Mouse (Mus musculus) left cerebral cortex, postnatal 4 days (tissue): Measurements from ENCODE around the gene Col25a1. TPM values are rescaled to one million over a fixed set of nuclear protein-coding genes. Genes with fewer than 3 reads are reported as not detected.

Source experiments
- DNase-seq: peaks from one replicate; pipeline ENCODE4 v3.0.0-alpha.2; 2022
- intact Hi-C: fragments of 180-260 bp; cut with DNase I; formaldehyde crosslinking; loops from one replicate; pipeline ENCODE4 v1.15.1; 2025
- total RNA-seq, 2 experiments: library from RNA; stranded (reverse); gene quantifications; 2 replicates each; pipeline ENCODE4 v1.2.3; 2021

The Col25a1 gene
- total RNA-seq, 2 experiments from 2014 or later, result 13.0 to 15.9 TPM

- DNase-seq, result no peak
These were observed 28.6 kb downstream of the Col25a1 start for GRCm38 (mm10) chr3:130159906-130160305.

GRCm38 (mm10) chr3:130160902-130161301, 29.6 kb downstream of the Col25a1 start:
- DNase-seq, result no peak
- intact Hi-C loops, result no loop called here

More at GRCm38 (mm10) chr3:130159906-130160305, 28.6 kb downstream of the Col25a1 start:
- intact Hi-C loops, result no loop called here

GRCm38 (mm10) chr3:130161323-130161917, 30.1 kb downstream of the Col25a1 start:
- no peak for DNase-seq
- intact Hi-C loops, result no loop called here

GRCm38 (mm10) chr3:130166875-130167274, 35.6 kb downstream of the Col25a1 start:
- intact Hi-C loops, result no loop called here
- DNase-seq, result no peak

- intact Hi-C loops, result no loop called here
- DNase-seq, result no peak
These were observed 41.5 kb downstream of the Col25a1 start for GRCm38 (mm10) chr3:130172764-130173163.

GRCm38 (mm10) chr3:130180181-130180940, 49.1 kb downstream of the Col25a1 start:
- intact Hi-C loops, result loop anchor here (5.0 kb wide), 1 partner anchor 392 kb away; no protein-coding TSS in a partner anchor
- peak; percentile 75 for DNase-seq

GRCm38 (mm10) chr3:130180964-130181590, 49.8 kb downstream of the Col25a1 start:
- peak; percentile 16 for DNase-seq

GRCm38 (mm10) chr3:130181591-130181980, 50.3 kb downstream of the Col25a1 start:
- intact Hi-C loops, result loop anchor here (5.0 kb wide), 1 partner anchor 391 kb away; no protein-coding TSS in a partner anchor
- DNase-seq, result no peak

More at GRCm38 (mm10) chr3:130180964-130181590, 49.8 kb downstream of the Col25a1 start:
- intact Hi-C loops, result loop anchor here (5.0 kb wide), 1 partner anchor 391 kb away; no protein-coding TSS in a partner anchor

GRCm38 (mm10) chr3:130182450-130182849, 51.1 kb downstream of the Col25a1 start:
- intact Hi-C loops, result loop anchor here (5.0 kb wide), 1 partner anchor 390 kb away; no protein-coding TSS in a partner anchor
- no peak for DNase-seq

- no peak for DNase-seq
- intact Hi-C loops, result loop anchor here (5.0 kb wide), 1 partner anchor 507 kb away; no protein-coding TSS in a partner anchor
These were observed 53.8 kb downstream of the Col25a1 start for GRCm38 (mm10) chr3:130185111-130185510.

GRCm38 (mm10) chr3:130187588-130187987, 56.3 kb downstream of the Col25a1 start:
- DNase-seq, result no peak
- intact Hi-C loops, result loop anchor here (5.0 kb wide), 1 partner anchor 505 kb away; no protein-coding TSS in a partner anchor

GRCm38 (mm10) chr3:130193450-130193849, 62.1 kb downstream of the Col25a1 start:
- DNase-seq, result no peak
- intact Hi-C loops, result no loop called here

GRCm38 (mm10) chr3:130214631-130215030, 83.3 kb downstream of the Col25a1 start:
- no peak for DNase-seq
- intact Hi-C loops, result no loop called here

- no peak for DNase-seq
- intact Hi-C loops, result no loop called here
These were observed 84.8 kb downstream of the Col25a1 start for GRCm38 (mm10) chr3:130216141-130216540.

- intact Hi-C loops, result no loop called here
- no peak for DNase-seq
These were observed 85.3 kb downstream of the Col25a1 start for GRCm38 (mm10) chr3:130216646-130217045.

- no peak for DNase-seq
- intact Hi-C loops, result no loop called here
These were observed 86.4 kb downstream of the Col25a1 start for GRCm38 (mm10) chr3:130217705-130218104.

GRCm38 (mm10) chr3:130218232-130218728, 87.0 kb downstream of the Col25a1 start:
- DNase-seq, result no peak
- intact Hi-C loops, result no loop called here

GRCm38 (mm10) chr3:130220811-130221210, 89.5 kb downstream of the Col25a1 start:
- intact Hi-C loops, result no loop called here
- DNase-seq, result no peak

GRCm38 (mm10) chr3:130228186-130228585, 96.9 kb downstream of the Col25a1 start:
- intact Hi-C loops, result no loop called here

GRCm38 (mm10) chr3:130232944-130233343, 101.6 kb downstream of the Col25a1 start:
- no peak for DNase-seq
- intact Hi-C loops, result no loop called here

More at GRCm38 (mm10) chr3:130228186-130228585, 96.9 kb downstream of the Col25a1 start:
- no peak for DNase-seq

GRCm38 (mm10) chr3:130235233-130235632, 103.9 kb downstream of the Col25a1 start:
- no peak for DNase-seq
- intact Hi-C loops, result no loop called here
